Mouse (Mus musculus) kidney, adult 18-20 months (tissue): ENCODE results near the gene Coq8b.

Source experiments
- DNase-seq: peaks from one replicate; pipeline ENCODE4 v3.0.0; 2021

The Coq8b gene

DNA sequence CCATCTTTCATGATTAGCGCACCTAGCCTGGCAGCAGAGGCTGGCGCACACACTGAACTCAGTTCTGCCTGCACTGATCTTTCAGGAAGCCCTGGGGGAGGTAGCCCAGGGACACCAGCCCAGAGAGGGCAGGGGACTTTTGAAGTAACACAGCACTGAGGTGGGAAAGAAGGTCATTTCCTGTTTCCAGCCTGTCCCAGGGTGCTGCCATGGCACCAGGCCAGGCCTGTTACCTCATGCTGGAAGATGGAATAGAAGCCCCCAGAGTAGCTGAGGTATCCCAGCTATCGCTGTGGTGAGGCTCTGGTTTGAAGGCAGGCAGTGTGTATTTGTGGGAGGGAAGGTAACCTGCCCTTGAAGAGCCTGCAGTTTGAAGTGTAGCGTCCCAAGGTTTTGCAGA lies 42.1 kb downstream of the Coq8b start:
- DNase-seq = no peak

GRCm38 (mm10) chr7:27276021-27276420 lies 43.2 kb downstream of the Coq8b start:
- DNase-seq = no peak

- DNase-seq = no peak
Observed at GRCm38 (mm10) chr7:27277191-27277590, 44.4 kb downstream of the Coq8b start.

DNA sequence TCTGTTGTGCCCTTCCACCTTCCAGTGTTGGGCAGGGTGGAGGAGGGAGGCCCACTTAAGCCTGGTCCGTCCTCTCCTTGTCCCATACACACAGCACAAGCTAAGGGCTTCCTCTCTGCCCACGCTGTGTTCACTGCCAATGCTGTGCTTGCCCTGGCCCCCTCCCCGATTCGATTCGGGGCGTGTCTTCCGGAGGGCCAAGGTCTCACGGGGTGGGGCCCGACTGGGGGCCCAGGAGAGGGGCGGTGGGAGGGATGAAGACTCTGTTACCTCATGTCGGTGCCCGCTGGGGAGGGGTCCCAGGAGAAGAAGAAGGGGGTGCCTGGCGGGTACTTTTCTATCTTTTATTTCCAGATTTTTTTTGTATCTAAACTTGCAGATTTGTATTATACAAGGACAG lies 48.9 kb downstream of the Coq8b start:
- no peak for DNase-seq

DNA sequence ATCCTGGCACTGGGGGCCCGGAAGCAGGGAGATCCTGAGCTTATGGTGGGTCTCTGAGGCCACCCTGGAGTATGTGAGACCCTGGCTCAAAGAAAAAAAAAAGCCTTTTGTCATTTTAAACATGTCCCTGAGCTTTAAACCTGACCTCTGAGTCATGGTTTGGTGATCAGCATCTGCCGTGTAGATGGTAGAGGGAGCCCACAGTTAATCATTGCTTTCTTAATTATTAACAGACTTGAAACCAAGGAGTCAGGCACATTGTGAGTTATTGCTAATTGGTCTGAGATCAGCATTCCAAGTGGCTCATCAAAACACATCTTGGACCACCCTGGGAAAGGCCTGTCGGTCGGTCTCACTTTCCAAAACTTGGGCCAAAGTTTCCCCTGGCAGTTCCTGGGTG lies 49.4 kb downstream of the Coq8b start:
- DNase-seq = peak; percentile 9

GRCm38 (mm10) chr7:27284865-27285697 lies 52.3 kb downstream of the Coq8b start:
- peak; percentile 32 for DNase-seq

DNA sequence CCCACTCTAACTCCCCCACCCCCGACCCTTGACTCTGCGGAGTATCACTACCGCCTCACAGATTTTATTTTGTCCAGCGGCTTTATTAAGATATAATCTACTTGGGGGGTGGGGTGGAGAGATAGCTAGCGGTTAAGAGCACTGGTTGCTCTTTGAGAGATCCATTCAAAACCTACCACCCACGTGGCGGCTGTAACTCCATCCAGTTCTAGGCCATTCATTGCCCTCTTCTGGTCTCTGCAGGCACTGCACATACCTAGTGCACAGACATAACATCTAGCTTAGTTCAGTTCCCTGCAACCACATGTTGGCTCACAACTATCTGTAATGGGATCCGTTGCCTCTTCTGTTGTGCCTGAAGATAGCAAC lies 52.9 kb downstream of the Coq8b start:
- peak; percentile 74 for DNase-seq

- no peak for DNase-seq
Observed at GRCm38 (mm10) chr7:27288732-27289131, 55.9 kb downstream of the Coq8b start.

DNA sequence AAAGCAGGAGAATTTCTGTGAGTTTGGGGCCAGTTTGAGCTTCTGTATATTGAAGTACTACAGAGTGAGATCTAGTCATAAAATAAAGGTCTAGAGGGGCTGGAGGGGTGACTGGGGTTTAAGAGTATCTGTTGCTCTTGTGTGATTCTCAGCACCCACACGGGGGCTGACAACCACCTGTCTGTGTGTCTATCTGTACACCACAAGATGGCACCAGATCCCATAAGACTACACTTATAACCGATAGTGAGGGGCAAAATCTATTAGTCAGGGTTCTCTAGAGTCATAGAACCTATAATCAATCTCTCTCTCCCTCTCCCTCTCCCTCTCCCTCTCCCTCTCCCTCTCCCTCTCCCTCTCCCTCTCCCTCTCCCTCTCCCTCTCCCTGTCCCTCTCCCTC lies 57.7 kb downstream of the Coq8b start:
- DNase-seq = no peak

DNA sequence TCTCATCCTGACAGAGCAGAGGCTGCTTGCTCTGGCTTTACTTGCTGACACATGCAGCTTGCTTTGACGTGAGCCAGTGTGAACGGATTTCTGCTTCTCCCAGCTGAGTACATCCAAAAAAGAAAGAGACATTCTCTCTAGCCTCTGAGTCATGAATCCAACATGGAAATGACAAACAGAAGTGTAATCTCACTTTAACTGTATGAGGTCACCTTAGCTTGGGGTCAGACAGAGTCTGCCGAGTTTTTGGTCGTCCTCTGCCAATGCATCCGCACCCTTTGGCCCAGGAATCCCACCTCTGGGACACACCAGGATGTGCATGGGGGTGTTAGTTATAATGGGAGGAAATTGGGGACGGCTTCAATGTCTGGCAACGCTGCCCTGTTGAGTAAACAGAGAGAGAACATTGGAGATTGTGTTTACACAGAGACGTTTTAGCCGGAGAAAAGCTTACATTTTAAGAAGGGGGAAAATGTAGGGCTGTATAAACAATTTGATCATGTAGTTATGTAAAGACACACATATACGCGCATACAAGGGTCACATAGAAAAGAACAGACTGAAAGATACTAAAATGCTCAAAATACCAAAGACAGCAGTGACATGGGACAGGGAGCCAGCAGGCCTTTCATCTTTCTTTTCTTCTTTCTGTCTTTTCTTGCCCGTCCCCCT lies 59.1 kb downstream of the Coq8b start:
- no peak for DNase-seq

DNA sequence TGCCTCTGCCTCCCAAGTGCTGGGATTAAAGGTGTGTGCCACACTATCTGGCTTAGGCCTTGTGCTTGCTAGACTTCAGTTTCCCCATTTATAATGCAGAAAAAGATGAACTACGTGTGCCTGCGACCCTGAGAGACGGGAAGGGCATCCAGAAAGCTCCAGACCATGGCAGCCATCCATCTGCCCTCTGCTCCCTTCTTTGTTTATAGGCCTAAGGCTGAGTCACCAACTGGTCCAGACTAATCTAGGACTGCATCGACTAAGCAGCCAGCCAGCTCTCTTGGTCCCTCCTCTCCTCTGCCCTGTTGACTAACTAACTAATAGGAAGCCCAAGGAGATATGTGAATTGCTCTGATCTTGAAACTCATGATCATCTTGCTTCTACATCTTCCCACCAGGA lies 63.1 kb downstream of the Coq8b start:
- DNase-seq = peak; percentile 15

- DNase-seq = no peak
Observed at GRCm38 (mm10) chr7:27296518-27296917, 63.7 kb downstream of the Coq8b start.

DNA sequence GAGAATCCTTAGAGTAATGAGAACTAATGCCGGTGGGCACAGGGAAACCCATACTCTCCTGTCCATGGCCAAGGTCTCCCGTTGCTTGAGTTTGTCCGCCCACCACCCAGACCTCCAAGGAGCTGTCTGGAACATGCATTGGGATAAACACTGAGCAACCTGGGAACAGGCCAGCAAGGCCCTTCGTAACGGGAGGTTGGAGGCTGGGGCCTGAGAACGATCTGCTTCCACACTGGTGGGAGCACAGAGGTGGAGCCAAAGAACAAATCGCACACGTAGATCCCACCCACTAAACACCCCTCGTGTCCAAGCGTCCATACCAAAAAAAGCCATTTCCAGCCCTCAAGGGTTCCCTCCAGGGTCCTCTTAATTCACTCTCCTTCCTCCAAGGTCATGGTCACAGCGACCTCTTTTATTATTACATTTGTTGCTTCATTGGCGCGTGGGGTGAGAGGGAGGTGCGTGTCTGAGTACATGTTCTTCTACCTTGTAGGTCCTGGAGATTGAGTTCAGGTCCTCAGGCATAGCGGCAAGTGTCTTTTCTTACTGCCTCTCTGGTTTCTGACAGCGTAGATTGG lies 65.3 kb downstream of the Coq8b start:
- no peak for DNase-seq

- DNase-seq = no peak
Observed at GRCm38 (mm10) chr7:27298816-27299215, 66.0 kb downstream of the Coq8b start.

- no peak for DNase-seq
Observed at GRCm38 (mm10) chr7:27300351-27300750, 67.5 kb downstream of the Coq8b start.

DNA sequence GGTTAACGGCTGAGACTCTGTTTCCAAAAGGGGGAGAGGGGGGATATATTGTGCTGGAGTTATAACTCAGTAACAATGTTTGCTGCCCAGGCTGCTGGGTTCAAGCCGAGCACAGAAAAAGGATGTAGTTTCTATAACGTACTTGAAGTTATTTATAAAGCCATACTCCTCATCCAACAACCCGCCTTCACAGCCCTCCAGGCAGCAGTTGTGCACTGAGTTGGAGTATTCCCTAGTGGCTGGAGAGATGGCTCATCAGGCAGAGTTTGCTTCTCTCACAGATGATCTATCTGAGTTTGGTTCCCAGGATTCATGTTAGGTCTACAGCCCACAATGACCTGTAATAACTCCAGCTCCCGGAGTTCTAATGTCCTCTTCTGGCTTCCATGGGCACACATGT lies 68.0 kb downstream of the Coq8b start:
- no peak for DNase-seq

DNA sequence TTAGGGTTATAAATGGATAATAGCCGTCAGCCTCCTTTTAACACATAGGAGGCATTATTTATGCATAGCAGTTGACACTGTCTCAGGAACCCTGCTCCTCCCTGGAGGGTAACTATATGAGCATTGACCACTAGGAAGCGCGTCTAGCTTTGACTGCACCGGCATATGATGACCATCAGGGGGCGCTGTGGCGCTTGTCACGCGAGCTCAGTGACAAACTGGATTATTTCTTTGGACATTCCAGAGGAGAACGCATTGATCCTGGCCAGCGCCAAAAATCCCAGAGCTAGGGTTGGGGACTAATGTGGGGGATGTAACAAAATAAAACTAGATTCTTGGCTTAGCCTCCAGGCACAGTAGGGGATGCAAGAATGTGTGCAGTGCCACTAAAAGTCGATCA lies 69.3 kb downstream of the Coq8b start:
- DNase-seq = peak; percentile 78

- no peak for DNase-seq
Observed at GRCm38 (mm10) chr7:27305091-27305730, 72.4 kb downstream of the Coq8b start.

- peak; percentile 35 for DNase-seq
Observed at GRCm38 (mm10) chr7:27306161-27307160, 73.6 kb downstream of the Coq8b start.

GRCm38 (mm10) chr7:27307551-27307950 lies 74.7 kb downstream of the Coq8b start:
- DNase-seq = no peak
